Mouse (Mus musculus): ENCODE results near the gene Adamts17.

Adamts17 gene

DNA sequence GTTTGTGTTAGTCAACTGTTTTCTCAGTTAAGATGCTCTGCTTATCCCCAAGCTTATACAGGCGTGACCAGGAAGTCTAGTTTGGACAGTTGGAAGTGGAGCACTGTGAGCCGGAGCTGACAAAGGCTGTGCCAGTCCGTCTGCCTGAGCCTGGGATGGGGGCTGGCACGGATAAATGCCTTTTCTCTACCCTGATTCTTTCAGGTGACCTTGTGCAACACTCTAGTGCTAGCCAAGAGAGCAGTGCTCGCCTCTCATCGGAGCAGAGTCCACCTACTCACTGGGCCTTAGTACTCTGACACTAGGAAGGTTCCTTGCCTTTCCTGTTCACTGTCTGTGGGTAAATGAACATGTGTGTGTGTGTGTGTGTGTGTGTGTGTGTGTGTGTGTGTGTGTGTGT is 95.5 kb downstream of the Adamts17 start:
- DNase-seq, result no peak

DNA sequence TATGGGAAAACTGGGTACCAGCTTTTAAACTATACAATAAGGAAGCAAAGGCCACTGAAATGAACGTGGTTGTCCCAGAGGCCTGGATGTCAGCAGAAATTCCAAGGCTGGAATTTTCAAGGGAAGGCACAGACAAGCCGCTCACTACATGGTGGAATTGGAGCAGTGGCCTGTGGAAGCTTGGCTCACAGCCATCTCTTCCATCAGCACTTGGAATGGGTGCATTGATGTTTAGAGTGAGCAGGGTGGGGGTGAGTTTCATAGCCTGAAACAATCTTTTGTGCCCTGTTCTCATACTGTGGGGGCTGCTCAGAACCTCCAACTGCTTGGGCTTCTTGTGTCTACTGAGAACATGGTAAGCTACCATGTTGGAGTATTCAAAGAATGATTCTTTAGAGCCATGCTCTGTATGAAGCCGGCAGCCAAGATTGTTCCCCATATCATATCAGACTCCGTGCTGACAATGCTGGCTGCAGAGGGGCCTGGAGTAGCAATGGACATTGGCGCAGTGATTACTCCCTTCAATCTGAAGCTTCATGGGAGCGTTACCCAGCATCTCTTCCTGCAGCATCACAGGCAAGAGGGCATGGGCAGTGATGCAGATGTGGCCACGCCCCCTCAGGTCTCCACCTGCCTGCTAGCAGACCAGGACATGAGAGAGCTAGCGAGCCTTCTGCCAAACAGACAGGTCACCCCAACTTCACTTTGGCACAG is 96.7 kb downstream of the Adamts17 start:
- DNase-seq, result peak; percentile 69

DNA sequence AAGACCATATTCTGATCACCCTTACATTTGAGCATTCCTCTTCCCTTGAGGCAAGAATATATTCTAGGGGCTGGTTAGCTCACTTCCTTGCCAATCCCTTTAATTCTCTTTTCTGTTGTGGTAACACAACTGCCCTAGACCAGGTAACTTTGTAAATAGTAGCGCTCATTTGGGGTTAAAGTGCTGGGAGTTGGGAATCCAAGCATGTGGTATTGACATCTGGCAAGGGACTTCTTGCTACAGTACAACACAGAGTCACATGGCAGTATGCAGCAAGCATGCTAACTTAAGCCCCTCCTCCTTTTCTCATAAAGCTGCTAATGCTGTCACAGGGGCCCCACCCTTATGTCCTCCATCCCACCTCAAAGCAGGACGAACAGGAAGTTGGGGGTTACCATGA is 97.4 kb downstream of the Adamts17 start:
- no peak for DNase-seq

DNA sequence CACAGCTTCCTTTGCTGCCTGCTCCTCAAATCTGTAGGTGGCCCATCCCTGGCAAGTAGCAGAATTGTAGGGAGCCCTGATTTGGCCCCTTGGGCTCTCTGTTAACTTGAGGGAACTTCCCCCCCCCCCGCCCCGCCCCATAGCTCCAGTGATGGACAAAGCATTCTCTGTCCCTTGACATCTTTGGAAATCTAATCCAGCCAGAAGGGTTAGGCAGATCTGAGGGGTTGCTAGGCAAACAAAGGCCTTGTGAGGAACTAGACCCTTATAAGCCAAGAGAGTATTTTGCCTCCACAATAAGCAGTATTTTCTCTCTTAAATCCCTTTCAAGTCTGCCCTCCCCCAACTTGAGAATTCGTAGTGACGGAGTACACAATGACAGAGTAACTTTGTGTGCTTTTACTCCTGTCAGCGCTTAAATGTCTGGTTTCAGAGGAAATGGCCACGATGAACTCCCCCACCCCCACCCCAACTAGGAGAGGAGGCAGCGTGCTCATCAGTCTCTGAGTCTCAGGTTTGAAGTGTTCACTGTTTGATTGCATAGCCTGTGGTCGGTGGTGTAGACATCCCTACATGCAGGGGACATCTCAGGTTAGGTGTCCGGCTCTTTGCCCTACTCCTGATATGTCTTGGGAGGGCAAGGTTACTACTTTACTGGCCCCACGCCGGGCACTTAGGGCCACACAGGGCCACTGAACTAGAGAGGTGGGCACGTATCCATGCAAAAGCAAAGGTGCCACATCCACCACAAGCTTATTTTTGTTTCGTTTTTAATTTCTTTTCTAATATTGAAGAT is 99.7 kb downstream of the Adamts17 start:
- no peak for DNase-seq

DNA sequence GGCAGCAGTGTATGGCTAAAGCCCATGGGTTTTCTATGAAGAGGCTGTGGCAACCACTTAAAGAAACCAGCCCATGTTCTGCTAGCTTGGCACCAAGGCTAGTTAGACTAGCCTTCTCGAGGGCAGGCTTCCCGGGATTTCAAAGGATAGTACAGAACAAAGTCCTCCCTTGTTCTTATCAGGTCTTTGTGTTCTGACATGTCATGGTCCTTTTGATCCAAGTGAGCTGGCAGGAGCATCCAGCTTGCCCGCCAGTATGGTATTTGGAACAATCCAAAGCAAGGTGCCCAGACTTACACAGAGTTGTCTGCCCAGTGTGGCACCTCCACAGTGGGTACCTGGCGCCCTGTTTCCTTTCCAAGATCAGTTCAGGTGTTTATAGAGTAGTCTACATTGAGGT is 101.2 kb downstream of the Adamts17 start:
- DNase-seq, result no peak

DNA sequence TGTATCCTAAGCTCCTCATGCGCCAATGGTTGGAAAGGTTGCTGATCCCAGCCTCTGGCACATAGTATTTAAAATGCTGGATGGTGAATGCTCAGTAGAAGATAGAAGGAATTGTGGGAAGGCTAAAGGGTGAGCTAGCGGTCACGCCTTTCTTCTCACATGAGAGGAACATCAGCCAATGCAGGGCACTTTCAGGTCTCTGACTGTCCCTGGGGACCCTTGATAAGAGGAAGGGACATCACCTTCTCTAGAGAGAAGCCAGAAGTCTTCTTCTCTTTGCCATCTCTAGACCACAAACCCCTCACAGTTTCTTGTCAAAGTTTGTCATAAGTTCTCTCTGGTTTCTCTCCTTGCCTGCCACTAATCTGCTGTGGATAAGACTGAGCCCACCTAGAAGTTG is 109.5 kb downstream of the Adamts17 start:
- no peak for DNase-seq

DNA sequence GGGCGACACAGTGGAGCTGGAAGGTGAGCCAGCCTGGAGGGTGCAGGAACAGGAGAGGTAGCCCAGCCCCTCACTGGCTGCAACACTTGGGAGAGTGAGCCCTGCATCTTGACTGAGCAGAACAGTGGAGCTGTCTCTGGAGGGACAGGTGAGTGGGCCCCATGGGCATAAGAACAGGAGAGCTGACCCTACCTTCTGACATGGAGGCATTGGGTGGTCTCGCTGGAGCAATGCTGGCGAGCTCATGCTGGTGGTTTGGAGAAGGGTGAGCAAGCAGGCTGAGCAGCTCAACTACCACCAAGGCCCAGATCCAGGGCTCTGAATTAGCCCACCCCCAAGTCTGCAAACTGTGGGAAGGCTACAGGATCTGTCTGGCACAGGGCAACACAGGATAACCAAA is 113.4 kb downstream of the Adamts17 start:
- DNase-seq, result no peak

DNA sequence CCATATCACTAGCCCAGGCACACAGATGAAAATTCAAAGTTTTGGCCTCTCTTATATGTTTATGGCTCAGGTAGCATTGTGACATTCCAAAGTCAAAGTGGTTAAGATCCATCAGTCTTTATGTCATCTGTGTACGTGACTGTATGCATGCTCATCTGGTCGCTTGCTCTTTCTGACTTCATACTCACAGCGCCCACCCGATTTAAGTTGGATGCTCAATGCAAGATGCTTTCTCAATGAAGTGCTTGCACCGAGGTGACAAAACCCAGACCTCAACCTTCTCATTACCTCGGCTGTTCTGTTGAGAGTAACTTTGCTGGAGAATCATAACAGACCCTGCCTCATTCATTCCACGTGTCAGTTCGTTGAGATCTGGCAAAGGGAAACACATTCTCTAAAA is 114.5 kb downstream of the Adamts17 start:
- no peak for DNase-seq

DNA sequence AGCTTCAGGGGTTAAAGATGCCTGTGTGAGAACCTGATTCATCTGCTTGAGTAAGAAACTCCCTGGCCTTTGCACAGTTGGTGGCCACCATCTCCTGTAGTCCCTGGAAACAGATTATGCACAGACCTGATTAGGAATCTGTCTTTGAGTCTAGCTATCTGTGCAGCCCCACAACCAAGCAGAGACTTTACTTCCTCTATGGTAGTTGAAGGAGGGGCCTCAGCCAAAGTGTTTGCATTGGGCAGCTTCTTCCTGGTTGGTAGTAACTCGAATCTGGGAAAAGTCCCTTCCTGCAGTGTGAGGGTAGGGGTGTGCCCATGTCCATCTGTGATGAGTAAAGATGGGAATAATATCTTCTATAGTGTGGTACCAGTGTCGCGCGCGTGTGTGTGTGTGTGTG is 115.2 kb downstream of the Adamts17 start:
- no peak for DNase-seq

DNA sequence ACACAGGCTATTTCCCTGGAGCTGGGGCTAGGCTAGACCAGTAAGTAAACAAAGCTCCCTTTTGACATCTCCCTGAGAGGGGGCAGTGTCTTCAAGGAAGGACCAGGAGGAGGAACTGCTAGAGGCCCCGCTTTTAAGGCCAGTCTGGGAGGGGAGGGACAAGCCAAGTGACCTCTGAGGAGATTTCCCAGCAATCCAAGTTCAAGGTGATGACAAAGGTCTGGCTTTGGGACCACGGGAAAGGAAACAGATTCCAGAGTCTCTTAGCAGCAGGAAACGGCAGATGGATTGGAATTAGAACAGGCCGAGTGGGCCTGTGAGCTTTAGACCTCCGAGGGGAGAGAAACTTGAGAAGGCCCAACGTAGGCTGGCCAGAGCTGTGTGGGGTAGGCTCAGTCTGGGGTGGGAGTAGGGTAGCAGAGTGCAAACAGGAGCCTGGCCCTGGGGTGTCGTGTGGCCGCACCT is 116.0 kb downstream of the Adamts17 start:
- peak; percentile 72 for DNase-seq

DNA sequence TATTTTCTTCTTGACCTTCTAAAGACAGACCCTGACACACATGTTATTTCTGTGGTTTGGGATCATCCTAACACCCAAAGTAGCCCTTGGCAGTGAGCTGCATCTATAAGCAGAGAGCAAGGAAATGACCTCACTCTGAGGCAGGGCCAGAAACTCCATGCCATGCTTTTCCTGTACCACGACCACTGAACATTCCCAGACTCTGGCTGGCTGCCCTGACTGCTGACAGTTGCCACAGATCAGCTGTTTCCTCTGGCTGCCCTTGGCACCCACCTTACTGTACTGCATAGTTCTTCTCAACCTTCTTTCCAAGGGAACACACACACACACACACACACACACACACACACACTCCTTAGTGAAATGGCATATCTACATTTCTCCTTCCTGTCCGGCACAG is 116.4 kb downstream of the Adamts17 start:
- DNase-seq, result peak; percentile 94

DNA sequence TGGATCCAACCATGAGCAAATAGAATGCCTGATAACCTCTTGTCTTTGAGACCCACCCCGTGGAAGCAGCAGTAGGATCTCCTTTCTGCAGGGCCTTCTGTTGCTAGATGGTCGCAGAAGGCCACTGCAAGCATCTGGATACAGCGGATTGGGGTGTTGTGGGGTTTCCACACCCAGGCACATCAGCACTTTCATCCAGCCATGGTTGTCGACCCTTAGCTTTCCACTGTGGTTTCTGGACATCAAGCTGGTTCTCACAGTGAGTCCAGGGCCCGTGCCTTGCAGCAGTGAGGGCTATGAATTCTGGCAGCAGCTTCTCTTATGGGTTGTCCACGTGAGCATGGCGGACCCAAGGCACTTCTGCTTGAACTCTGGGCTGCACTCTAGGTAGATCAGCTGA is 118.2 kb downstream of the Adamts17 start:
- DNase-seq, result no peak

DNA sequence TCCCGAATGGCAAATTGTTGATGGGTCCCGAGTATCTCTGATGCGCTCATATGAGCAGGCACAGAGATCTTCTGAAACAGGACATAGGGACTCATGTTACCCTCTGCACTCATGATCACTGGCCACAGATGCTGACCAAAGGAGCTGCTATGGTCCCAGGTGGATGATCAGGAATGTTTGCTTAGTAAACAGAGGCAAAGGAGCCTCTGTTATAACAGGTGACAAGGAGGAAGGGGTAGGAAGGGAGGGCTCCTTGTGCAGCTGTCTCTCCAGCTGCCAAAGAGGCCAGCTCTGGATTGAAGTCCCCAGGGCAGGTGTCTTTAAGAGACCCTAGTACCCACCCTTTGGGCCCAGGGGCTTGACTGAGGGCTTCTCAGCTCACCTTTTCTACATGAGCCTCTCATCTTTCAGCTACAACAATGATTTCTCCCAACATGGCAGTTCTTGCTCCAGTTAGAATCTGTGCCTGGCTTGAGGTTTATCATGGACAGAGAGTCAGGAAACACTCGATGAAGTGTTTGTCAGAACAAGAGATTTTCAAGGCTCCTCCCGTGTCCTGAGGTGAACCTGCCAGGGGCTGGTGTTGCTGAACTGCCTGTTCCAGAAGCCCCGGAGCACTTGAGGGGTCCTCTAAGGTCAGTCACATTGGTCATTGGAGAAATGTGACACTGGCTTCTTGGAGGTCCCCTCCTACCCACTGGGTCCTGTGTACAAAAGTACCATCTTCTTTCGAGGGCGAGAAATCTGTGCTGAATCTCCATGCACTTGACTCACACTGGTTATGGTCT is 120.9 kb downstream of the Adamts17 start:
- DNase-seq, result peak; percentile 68

DNA sequence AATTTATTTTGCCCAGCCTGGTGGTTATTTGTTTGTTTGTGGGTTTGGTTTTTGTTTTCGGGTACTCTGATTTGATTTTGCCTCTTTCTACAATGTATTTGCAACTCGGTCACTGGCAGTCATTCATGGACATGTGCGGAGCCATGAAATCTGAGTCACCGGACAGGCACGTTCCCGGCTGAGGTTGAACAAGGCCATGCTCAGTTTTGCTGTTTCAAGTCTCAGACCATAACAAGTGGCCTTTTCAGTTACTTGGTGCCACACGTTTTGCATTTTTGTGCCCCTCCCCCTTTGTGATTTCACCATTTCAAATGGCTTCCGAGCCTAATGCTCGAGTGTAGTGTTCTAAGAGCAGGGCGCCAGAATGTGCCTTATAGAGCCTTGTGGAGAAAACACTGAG is 123.2 kb downstream of the Adamts17 start:
- peak; percentile 60 for DNase-seq

DNA sequence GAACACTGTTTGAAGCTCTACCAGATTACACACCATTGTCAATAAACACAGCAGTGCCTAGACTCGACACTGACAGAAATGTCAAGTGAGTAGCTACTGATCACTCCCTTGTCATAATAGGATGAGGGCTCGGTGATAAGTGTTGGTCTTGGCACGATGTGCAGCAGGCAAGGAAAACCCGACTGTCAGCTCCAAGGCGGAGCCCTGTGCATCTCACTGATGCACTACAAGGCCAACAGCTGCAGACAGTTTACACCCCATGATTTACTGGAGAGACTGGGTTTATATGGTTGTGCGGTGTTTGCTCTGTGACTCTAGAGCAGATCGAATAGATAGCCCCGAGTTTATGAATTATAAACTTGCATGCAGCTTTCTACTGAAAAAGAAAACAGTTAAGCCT is 124.0 kb downstream of the Adamts17 start:
- DNase-seq, result peak; percentile 65

DNA sequence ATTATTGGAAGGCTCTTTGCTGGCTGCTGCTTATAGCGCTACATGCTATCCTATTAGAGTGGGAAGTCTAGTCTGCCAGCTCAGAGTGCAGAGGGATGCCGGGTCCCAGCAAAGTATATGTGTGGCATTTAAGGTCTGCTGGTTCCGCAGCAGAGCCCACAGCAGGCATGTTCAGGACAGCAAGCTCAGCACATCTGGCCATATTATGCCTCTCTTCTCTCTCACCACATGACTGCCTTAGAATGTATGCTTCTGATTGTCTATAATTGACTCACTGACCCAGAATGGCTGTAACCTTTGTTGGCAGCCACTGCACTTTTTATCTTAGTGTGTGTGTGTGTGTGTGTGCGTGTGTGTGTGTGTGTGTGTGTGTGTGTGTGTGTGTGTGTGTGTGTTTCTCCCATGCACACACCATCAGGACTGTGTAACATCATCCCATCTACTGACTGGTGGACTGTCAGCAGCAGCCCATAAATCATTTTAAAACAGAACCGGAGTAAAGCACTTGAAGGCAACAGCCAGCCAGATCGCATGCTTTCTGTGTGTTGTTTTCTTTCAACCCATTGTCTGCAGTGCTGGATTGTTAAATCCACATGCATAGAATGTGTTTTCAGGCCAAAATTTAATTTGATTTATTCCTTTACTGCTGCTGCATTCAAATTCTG is 127.1 kb downstream of the Adamts17 start:
- DNase-seq, result no peak

DNA sequence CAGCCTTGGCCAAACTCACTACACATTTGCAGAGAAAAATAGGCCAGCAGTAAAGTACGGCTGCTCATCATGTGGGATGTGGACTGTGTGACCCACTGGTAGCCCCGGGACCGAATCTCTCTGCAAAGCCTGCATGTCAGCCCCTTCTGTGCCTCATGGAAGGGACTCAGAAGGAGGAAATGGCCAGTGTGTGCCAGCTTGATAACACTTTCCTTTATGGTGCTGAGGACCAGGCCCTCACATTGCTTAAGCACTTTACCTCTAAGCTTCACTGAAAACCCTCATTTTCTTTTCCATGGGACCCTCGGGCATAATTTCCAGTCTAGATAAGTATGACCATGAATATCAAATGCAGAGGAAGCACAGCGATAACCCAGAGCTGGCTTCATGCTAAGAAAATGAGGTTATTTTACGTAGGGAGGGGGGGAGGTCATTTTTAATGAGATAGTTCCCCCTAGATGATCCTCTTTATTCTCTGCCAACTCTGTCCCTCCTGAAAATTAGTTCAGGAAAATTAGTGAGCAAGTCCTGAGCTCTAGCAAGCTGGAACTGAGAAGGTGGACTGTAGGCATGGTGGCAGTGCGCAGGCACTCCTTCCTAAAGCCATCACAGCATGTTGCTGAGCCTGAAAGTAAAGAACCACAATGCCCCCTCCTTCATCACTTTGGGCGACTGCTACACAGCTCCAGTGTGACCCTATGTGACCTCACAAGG is 127.8 kb downstream of the Adamts17 start:
- DNase-seq, result no peak

DNA sequence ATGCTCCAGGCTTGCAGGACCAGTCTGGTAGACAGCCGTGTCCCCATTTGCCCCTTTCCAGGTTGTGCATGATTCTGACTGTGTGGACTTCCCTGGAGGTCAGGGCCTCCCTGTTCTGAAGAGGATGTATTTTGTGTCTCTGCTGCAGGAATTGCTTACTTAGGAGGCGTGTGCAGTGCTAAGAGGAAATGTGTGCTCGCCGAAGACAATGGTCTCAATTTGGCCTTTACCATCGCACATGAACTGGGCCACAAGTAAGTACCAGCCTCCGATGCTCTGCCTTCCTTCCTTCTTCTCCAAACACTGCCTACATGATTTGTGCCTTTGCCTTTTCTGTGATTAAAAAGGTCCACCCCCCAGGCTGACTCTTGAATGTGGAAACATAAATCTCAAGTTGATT is 129.1 kb downstream of the Adamts17 start:
- no peak for DNase-seq

DNA sequence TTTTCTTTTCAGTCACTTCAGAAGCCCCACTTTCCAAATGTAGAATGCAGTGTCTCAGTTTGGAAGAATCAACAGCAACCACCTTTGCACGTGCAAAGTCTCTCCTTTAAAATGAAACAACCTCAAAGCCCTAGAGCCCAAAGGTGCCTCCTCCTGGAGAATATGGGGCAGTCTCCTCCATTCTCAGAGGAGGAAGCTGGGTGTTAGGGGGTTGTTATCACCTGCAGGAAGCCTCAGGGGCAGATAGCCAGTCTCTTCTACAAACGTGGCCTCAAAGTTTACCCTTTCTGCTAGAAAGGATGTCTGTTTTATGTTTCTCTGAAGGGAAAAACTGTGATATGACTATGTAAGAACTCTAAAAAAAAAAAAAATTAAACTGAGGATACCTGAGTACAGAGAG is 129.7 kb downstream of the Adamts17 start:
- no peak for DNase-seq

DNA sequence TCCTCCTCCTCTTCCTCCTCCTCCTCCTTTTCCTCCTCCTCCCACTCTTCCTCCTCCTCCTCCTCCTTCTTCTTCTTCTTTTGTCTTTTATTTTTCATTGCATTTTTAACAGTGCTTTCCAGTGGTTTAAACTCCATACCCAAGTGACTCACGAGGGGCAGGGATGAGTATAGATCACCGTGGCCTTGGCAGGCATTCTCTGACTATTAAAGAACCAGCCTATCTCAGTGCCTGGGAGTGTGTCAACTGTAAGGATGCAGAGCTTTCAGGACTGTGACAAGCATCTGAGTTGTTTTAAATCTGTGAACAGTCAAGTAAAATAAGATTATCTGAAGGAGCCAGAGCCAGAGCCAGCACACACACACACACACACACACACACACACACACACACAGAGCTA is 130.7 kb downstream of the Adamts17 start:
- no peak for DNase-seq

DNA sequence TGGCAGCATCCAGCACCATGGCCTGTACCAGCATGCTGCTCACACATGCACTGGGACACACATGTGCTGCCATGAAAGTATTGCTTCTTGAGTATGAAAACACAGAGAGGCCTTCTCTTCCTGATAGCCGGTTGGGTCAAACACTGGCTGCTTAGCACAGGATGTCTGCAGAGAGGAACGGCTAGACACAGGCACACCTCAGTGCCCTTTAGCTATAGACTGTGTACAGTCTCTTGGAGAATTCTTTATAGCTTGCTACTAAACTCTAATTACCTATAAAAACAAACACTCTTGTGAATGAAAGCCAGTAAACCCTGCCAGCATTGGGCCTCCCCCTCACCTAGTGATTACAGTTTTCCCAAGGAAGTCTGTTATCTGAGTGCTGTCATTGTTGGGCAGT is 131.4 kb downstream of the Adamts17 start:
- DNase-seq, result no peak

DNA sequence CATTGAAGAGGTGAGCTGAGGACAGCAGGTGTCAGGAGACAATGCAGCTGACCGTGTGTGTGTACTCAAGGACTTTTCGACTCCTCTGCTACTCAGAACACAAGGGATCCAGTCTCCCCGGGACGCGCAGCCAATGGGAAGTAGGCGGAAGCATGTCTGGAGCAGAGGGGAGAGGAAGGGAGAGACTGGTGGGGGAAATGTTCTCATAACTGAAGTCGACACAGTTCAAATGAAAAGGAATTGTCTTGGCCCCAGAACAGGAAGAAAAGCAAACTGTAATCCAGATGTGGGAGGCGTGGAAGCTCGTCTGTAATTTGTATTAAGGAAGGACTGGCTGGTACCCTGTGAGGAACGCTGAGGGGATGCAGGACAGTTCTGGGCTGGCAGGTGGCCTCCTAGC is 135.3 kb downstream of the Adamts17 start:
- DNase-seq, result no peak

Measured in lung, postnatal 10 days (tissue).